Mouse (Mus musculus): Measurements from ENCODE around the gene Cyth3. TPM values are rescaled to one million over a fixed set of nuclear protein-coding genes. Genes with fewer than 3 reads are reported as not detected.
A peak's percentile ranks its signal among the peaks of the same experiment; 100 is the strongest.

Gene Cyth3
- polyA plus RNA-seq, 1 experiment, result 134 TPM

- peak overlapping the region; percentile 99 for H3K27ac ChIP-seq (ENCODE audit: insufficient read depth, low read length)
- H3K4me1 ChIP-seq (ENCODE audit: control insufficient read depth, insufficient read depth, low read length), result peaks cover 30% of the 10 kb centered on the region
- TF ChIP-seq CTCF (IDR thresholded peaks at IDR 0.05; ENCODE audit: borderline replicate concordance, insufficient read depth, low read length) (no peak), POLR2A (IDR thresholded peaks at IDR 0.05; ENCODE audit: low read depth, low read length) (no peak)
- no peak overlapping the region for H3K4me3 ChIP-seq (ENCODE audit: insufficient read depth, low read length)
These were observed 17.6 kb downstream of the Cyth3 start for GRCm38 (mm10) chr5:143639810-143640209.

DNA sequence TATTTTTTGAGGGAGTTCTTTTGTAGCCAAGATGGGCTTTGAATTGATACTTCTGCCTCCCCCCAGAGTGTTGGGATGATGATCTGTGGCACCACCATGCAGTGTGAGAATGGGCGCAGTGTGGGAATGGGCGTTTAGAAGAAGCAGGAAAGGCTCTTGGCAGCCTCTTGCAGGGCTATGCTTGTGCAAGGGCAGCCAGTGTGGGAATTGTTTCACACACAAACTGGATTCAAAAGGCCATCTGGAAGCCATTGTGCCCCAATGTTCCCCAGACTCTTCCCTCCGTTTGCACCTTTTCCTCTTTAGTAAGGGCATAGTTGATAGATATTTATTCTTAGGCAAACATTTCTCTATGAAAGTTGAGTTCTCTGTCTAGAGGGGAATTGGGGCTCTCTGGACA lies 19.3 kb downstream of the Cyth3 start:
- peak overlapping the region; percentile 97 for H3K27ac ChIP-seq (ENCODE audit: insufficient read depth, low read length)
- TF ChIP-seq POLR2A (IDR thresholded peaks at IDR 0.05; ENCODE audit: low read depth, low read length), result no peak
- no peak for TF ChIP-seq CTCF (IDR thresholded peaks at IDR 0.05; ENCODE audit: borderline replicate concordance, insufficient read depth, low read length)
- peaks cover 21% of the 10 kb centered on the region for H3K4me1 ChIP-seq (ENCODE audit: control insufficient read depth, insufficient read depth, low read length)
- peak overlapping the region; percentile 21 for H3K4me3 ChIP-seq (ENCODE audit: insufficient read depth, low read length)

GRCm38 (mm10) chr5:143642262-143642831 lies 20.1 kb downstream of the Cyth3 start:
- H3K27ac ChIP-seq (ENCODE audit: insufficient read depth, low read length), result peak overlapping the region; percentile 97
- peaks cover 17% of the 10 kb centered on the region for H3K4me1 ChIP-seq (ENCODE audit: control insufficient read depth, insufficient read depth, low read length)
- no peak overlapping the region for H3K4me3 ChIP-seq (ENCODE audit: insufficient read depth, low read length)
- TF ChIP-seq POLR2A (IDR thresholded peaks at IDR 0.05; ENCODE audit: low read depth, low read length) (peak; percentile 53), CTCF (IDR thresholded peaks at IDR 0.05; ENCODE audit: borderline replicate concordance, insufficient read depth, low read length) (no peak)

DNA sequence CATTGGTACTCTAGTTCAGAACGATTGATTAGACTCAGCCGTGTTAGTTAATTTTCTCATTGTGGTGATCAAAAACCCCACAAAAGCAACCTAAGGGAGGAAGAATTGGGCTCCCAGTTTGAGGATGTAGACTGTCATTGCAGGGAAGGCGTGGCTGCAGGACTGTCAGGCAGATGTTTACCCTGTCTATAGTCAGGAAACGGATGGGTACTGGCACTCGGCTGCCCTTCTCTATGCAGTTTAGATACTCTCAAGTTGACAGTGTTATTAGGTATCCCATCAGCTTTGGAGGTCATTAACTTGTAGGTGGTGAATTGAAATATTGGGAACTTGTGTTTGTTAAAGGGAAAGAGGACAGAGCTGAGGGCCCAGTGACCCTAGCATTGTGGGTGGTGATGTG lies 23.7 kb downstream of the Cyth3 start:
- Histone ChIP-seq H3K4me3 (ENCODE audit: insufficient read depth, low read length) (no peak overlapping the region), H3K4me1 (ENCODE audit: control insufficient read depth, insufficient read depth, low read length) (peaks cover 2% of the 10 kb centered on the region; the same call in 1 of the 2 replicates), H3K27ac (ENCODE audit: insufficient read depth, low read length) (no peak overlapping the region)
- TF ChIP-seq POLR2A (IDR thresholded peaks at IDR 0.05; ENCODE audit: low read depth, low read length) (no peak), CTCF (IDR thresholded peaks at IDR 0.05; ENCODE audit: borderline replicate concordance, insufficient read depth, low read length) (no peak)

DNA sequence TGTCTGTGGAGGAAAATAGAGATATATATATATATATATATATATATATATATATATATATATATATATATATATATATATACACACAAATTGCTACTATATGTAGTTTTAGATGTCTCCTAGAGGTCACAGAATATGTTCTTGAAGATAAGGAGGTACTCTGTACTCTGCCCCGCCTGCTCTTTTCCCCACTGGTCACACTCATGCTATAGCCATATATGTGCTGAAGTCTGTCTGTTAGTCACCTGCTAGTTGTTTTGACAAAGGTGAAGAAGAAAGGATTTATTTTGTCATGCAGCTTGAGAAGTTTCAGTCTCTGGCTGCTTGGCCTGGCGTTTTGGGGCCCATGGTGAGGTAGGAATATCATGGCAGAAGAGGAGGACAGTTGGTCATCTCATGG lies 25.2 kb downstream of the Cyth3 start:
- H3K4me1 ChIP-seq (ENCODE audit: control insufficient read depth, insufficient read depth, low read length), result peaks cover 2% of the 10 kb centered on the region; the same call in 1 of the 2 replicates
- TF ChIP-seq POLR2A (IDR thresholded peaks at IDR 0.05; ENCODE audit: low read depth, low read length), result no peak
- no peak for TF ChIP-seq CTCF (IDR thresholded peaks at IDR 0.05; ENCODE audit: borderline replicate concordance, insufficient read depth, low read length)
- no peak overlapping the region for H3K4me3 ChIP-seq (ENCODE audit: insufficient read depth, low read length)
- no peak overlapping the region for H3K27ac ChIP-seq (ENCODE audit: insufficient read depth, low read length)

DNA sequence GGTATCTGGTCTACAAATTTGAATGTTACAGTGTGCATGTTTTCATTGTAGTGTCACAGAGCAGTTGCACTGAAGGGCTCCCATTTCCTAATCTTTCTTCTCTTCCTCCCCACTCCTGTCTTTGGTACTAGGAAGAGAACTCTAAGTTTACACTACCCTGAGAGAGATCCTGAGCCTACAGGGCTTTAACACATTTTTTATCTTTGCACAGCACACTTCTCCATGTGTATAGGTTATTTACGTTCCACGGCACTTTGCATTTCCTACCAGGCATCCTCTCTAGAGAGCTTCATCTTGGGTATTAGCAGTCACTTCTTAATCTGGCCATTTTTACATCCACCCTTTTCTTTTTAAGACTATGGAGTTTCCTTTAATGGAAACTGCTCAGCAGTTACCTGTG lies 25.8 kb downstream of the Cyth3 start:
- Histone ChIP-seq H3K4me1 (ENCODE audit: control insufficient read depth, insufficient read depth, low read length) (peaks cover 2% of the 10 kb centered on the region; the same call in 1 of the 2 replicates), H3K27ac (ENCODE audit: insufficient read depth, low read length) (no peak overlapping the region), H3K4me3 (ENCODE audit: insufficient read depth, low read length) (no peak overlapping the region)
- TF ChIP-seq CTCF (IDR thresholded peaks at IDR 0.05; ENCODE audit: borderline replicate concordance, insufficient read depth, low read length) (no peak), POLR2A (IDR thresholded peaks at IDR 0.05; ENCODE audit: low read depth, low read length) (no peak)

DNA sequence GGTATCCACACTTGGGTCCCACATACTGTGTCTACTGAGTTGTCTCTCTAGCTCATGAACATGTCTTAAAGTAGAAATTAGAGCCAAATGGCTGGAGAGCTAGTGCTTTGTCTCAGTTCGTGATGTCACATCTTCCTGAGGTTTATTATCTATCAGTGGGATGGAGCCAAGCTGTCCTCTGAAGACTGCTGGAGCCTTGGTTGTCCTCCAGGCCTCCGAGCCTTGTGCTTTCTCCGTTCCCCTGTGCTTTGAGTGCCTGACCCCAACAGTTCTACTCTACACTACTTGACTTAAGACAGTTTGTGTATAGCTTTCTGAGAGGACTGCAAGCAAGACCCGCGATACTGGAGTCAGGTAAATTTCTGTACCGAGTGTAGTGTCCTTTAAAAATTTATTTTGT lies 26.9 kb downstream of the Cyth3 start:
- TF ChIP-seq POLR2A (IDR thresholded peaks at IDR 0.05; ENCODE audit: low read depth, low read length), result no peak
- no peak for TF ChIP-seq CTCF (IDR thresholded peaks at IDR 0.05; ENCODE audit: borderline replicate concordance, insufficient read depth, low read length)
- no peak overlapping the region for H3K4me3 ChIP-seq (ENCODE audit: insufficient read depth, low read length)
- no peak overlapping the region for H3K27ac ChIP-seq (ENCODE audit: insufficient read depth, low read length)
- peaks cover 9% of the 10 kb centered on the region for H3K4me1 ChIP-seq (ENCODE audit: control insufficient read depth, insufficient read depth, low read length)

GRCm38 (mm10) chr5:143651855-143652631 lies 29.8 kb downstream of the Cyth3 start:
- no peak for TF ChIP-seq POLR2A (IDR thresholded peaks at IDR 0.05; ENCODE audit: low read depth, low read length)
- no peak for TF ChIP-seq CTCF (IDR thresholded peaks at IDR 0.05; ENCODE audit: borderline replicate concordance, insufficient read depth, low read length)
- H3K27ac ChIP-seq (ENCODE audit: insufficient read depth, low read length), result 0 out of 2 replicates have a peak overlapping the region, but pooled peaks have one; percentile 16
- peaks cover 29% of the 10 kb centered on the region for H3K4me1 ChIP-seq (ENCODE audit: control insufficient read depth, insufficient read depth, low read length)
- H3K4me3 ChIP-seq (ENCODE audit: insufficient read depth, low read length), result no peak overlapping the region

- Histone ChIP-seq H3K27ac (ENCODE audit: insufficient read depth, low read length) (peak overlapping the region; percentile 99), H3K4me1 (ENCODE audit: control insufficient read depth, insufficient read depth, low read length) (peaks cover 40% of the 10 kb centered on the region), H3K4me3 (ENCODE audit: insufficient read depth, low read length) (no peak overlapping the region)
- TF ChIP-seq CTCF (IDR thresholded peaks at IDR 0.05; ENCODE audit: borderline replicate concordance, insufficient read depth, low read length) (no peak), POLR2A (IDR thresholded peaks at IDR 0.05; ENCODE audit: low read depth, low read length) (no peak)
These were observed 31.2 kb downstream of the Cyth3 start for GRCm38 (mm10) chr5:143653497-143653896.
